Mouse (Mus musculus): Measurements from ENCODE around the gene Agk. TPM values are rescaled to one million over a fixed set of nuclear protein-coding genes. Genes with fewer than 3 reads are reported as not detected.
A peak's percentile ranks its signal among the peaks of the same experiment; 100 is the strongest.

The Agk gene
- 47.3 and 56.0 TPM in 2 replicates for polyA plus RNA-seq (2014; fragmentation: Nextera tagmentation; extraction: Ambion mirVana)

DNA sequence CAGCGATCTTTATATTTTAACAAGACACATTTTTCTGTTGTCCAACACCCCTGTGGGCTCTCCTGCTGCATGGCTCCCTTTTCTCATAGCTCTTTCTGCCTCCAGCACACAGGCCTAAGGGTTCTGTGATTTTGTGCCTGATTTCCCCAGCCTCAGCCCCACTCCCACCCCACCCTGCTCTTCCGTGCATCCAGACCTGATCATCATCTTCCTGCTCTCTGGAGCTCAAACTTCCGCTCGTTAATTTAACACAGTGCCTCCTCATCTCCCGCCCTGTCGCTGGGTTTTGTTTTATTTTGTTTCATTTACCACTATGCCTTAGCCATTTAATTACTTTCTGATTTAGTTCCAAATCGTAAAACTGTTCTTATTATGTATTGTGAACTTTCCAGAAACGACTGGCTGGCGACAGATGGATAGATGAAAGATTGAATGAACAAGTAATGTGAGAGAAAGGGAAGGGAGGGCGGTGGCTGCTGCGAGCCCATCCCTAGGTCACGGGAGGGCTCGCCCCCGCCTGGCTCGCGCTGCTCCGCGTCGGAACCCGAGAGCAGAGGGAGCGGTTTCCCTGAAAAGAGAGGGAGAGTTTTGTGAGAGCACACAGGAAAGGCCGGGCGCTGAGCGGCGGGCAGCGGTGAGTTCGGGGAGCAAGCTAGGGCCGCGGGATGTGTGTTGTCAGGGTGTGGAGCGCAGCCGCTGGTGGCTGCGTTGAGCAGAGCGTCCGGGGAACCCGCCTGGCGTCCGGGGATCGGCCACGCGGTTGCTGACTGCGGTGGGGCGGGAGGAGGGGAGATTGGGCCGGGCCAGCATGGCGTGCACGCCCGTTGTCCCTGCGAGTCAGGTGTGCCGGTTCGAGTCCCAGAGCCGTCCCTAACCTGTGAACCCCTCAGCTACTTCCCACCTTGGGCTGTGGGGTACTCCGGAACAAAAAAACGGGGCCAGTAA is at the start of gene Agk:
TSS of gene Agk (plus strand) at position 276 of the 945 bp plus-strand sequence.
- no peaks in the 10 kb centered on the region for H3K9me3 ChIP-seq (ENCODE audit: control insufficient read depth, low read length)
- WGBS: 2% methylated on average over 50 of the region's 52 CpGs
- no peaks in the 10 kb centered on the region for H3K4me1 ChIP-seq (ENCODE audit: control insufficient read depth, insufficient read depth, low read length)
- peaks cover 5% of the 10 kb centered on the region; the same call in 1 of the 2 replicates for H3K36me3 ChIP-seq (ENCODE audit: control insufficient read depth, insufficient read depth, low read length)
- peak; percentile 97 for ATAC-seq (ENCODE audit: low FRiP score, low TSS enrichment)
- no peaks in the 10 kb centered on the region for H3K27me3 ChIP-seq (ENCODE audit: control insufficient read depth, insufficient read depth, low read length)
- peak within 1 kb of the TSS; percentile 75 for H3K27ac ChIP-seq (ENCODE audit: low read depth, low read length)
- peak within 1 kb of the TSS; percentile 53 for H3K4me2 ChIP-seq (replicated peaks; ENCODE audit: low read depth, low read length)
- H3K9ac ChIP-seq (ENCODE audit: low read depth, low read length): peak within 1 kb of the TSS; percentile 79
- H3K4me3 ChIP-seq (ENCODE audit: low read length): peak within 1 kb of the TSS; percentile 66

DNA sequence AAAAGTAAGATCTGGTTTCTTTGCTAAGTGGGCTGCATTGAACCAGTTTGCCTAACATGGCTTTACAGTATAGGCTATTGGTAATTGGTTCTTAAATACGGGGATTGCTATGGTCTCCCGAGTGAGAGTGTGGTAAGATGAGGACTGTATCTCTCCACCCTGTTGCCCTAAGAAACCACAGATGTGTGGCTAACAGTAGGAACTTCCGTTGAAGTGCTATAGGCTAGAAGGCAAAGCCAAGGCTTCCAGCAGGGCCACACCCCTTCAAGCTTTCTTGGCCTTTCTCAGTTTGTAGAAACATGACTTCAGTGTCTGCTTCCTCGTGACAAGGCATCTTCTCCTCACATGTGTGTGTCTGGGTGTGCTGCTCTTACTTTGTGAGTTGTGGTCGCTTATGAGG is 24.3 kb upstream of the Agk start:
- Histone ChIP-seq H3K4me1 (ENCODE audit: control insufficient read depth, insufficient read depth, low read length) (no peaks in the 10 kb centered on the region), H3K27me3 (ENCODE audit: control insufficient read depth, insufficient read depth, low read length) (no peaks in the 10 kb centered on the region), H3K36me3 (ENCODE audit: control insufficient read depth, insufficient read depth, low read length) (no peaks in the 10 kb centered on the region), H3K4me3 (ENCODE audit: low read length) (no peak overlapping the region), H3K27ac (ENCODE audit: low read depth, low read length) (no peak overlapping the region), H3K9me3 (ENCODE audit: control insufficient read depth, low read length) (no peaks in the 10 kb centered on the region), H3K9ac (ENCODE audit: low read depth, low read length) (no peak overlapping the region), H3K4me2 (replicated peaks; ENCODE audit: low read depth, low read length) (no peak overlapping the region)
- ATAC-seq (ENCODE audit: low FRiP score, low TSS enrichment): no peak
- WGBS: 78% methylated on average over 5 of the region's 5 CpGs

DNA sequence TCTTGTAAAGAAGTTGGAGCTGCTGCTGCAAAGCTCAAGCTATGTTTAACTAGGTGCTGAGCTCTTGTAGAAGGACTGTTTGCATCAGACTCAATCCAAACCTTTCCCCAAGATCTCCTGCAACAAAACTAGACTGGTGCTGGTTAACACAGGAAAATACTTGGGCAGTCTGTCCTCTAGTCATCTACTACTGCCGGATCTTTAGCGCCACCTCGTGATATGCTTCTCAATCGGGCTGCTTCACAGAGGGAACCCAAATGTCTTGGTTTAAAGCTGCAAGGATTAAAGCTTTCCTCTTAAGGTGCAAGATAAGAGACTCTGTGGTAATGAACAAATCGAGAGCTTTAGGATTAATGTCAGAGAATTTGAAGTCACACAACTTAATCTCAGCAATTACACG is 21.6 kb upstream of the Agk start:
- Histone ChIP-seq H3K27ac (ENCODE audit: low read depth, low read length) (no peak overlapping the region), H3K4me3 (ENCODE audit: low read length) (no peak overlapping the region), H3K9ac (ENCODE audit: low read depth, low read length) (no peak overlapping the region), H3K9me3 (ENCODE audit: control insufficient read depth, low read length) (no peaks in the 10 kb centered on the region), H3K4me2 (replicated peaks; ENCODE audit: low read depth, low read length) (no peak overlapping the region), H3K36me3 (ENCODE audit: control insufficient read depth, insufficient read depth, low read length) (no peaks in the 10 kb centered on the region), H3K4me1 (ENCODE audit: control insufficient read depth, insufficient read depth, low read length) (no peaks in the 10 kb centered on the region), H3K27me3 (ENCODE audit: control insufficient read depth, insufficient read depth, low read length) (no peaks in the 10 kb centered on the region)
- ATAC-seq (ENCODE audit: low FRiP score, low TSS enrichment): no peak
- WGBS: 19% methylated on average over 6 of the region's 6 CpGs

DNA sequence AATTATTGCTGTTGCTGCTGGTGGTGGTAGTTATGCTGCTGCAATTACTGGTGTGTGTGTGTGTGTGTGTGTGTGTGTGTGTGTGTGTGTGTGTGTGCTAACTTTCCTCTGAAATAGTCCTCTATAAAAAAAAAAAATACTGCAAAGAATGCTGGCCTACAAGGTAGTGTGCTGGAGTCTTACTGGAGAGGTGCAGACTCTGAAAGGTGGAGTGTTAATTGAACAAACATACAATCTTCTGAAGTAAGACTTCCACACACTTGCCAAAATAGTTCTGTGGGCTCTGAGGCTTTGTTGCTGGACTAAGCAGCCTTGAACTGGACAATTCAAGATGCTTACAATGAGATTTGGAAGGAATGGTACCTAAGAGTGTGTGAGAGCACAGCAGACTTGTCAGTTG is 20.0 kb upstream of the Agk start:
- no peak overlapping the region for H3K4me2 ChIP-seq (replicated peaks; ENCODE audit: low read depth, low read length)
- no peaks in the 10 kb centered on the region for H3K36me3 ChIP-seq (ENCODE audit: control insufficient read depth, insufficient read depth, low read length)
- no peak overlapping the region for H3K9ac ChIP-seq (ENCODE audit: low read depth, low read length)
- no peaks in the 10 kb centered on the region for H3K4me1 ChIP-seq (ENCODE audit: control insufficient read depth, insufficient read depth, low read length)
- no peaks in the 10 kb centered on the region for H3K27me3 ChIP-seq (ENCODE audit: control insufficient read depth, insufficient read depth, low read length)
- no peak for ATAC-seq (ENCODE audit: low FRiP score, low TSS enrichment)
- no peak overlapping the region for H3K27ac ChIP-seq (ENCODE audit: low read depth, low read length)
- H3K9me3 ChIP-seq (ENCODE audit: control insufficient read depth, low read length): no peaks in the 10 kb centered on the region
- no peak overlapping the region for H3K4me3 ChIP-seq (ENCODE audit: low read length)

DNA sequence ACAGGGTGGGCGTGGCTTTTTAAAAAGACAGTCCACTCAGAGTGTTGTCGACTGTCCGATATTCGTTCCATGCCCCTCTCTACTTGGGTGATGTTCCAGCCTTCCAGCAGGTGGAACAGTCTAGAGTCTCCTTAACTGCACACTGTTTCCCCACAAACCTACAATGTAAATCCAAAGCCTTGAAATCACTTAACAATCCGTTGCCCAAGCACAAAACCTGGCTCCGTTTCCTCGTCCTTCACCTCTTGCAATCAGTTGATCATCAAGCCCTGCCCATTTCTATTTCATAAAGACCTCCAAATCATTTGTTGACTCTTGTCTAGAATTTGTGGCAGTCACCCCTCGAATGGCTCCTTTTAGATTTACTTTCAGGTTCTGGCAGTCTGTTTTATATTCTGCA is 1.4 kb downstream of the Agk start:
- WGBS: 91% methylated on average over 8 of the region's 8 CpGs
- ATAC-seq (ENCODE audit: low FRiP score, low TSS enrichment): no peak

DNA sequence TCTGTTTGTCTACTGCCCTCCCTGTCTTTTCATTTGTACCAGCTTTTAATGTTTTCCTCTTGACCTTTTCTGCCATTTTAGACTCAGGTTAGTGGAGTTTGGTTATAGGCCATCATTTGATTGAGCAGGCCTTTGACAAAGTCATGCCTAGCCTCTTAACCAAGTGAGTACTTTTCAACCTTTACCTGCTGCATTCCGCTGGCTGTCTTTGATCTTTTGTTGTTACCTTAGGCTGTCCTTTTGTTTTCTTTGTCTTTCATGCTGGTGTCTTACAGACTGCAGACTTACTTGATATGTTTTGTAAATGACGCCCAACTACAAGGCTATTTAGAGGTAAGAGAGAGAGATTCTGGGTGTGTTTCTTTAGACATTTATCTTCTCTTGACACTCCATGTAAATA is 8.5 kb downstream of the Agk start:
- Histone ChIP-seq H3K9ac (ENCODE audit: low read depth, low read length) (no peak overlapping the region), H3K36me3 (ENCODE audit: control insufficient read depth, insufficient read depth, low read length) (peaks cover 31% of the 10 kb centered on the region; the same call in 1 of the 2 replicates), H3K9me3 (ENCODE audit: control insufficient read depth, low read length) (no peaks in the 10 kb centered on the region), H3K4me2 (replicated peaks; ENCODE audit: low read depth, low read length) (no peak overlapping the region), H3K4me3 (ENCODE audit: low read length) (no peak overlapping the region), H3K27me3 (ENCODE audit: control insufficient read depth, insufficient read depth, low read length) (no peaks in the 10 kb centered on the region), H3K4me1 (ENCODE audit: control insufficient read depth, insufficient read depth, low read length) (no peaks in the 10 kb centered on the region), H3K27ac (ENCODE audit: low read depth, low read length) (no peak overlapping the region)
- no peak for ATAC-seq (ENCODE audit: low FRiP score, low TSS enrichment)
- WGBS: 44% methylated on average over 2 of the region's 2 CpGs

More for the DNA sequence above, 1.4 kb downstream of the Agk start:
- Histone ChIP-seq H3K4me1 (ENCODE audit: control insufficient read depth, insufficient read depth, low read length) (no peaks in the 10 kb centered on the region), H3K36me3 (ENCODE audit: control insufficient read depth, insufficient read depth, low read length) (peaks cover 5% of the 10 kb centered on the region; the same call in 1 of the 2 replicates), H3K4me2 (replicated peaks; ENCODE audit: low read depth, low read length) (peak overlapping the region; percentile 53; the same call in 1 of the 2 replicates), H3K9ac (ENCODE audit: low read depth, low read length) (no peak overlapping the region; the same call in 1 of the 2 replicates), H3K9me3 (ENCODE audit: control insufficient read depth, low read length) (no peaks in the 10 kb centered on the region), H3K4me3 (ENCODE audit: low read length) (peak overlapping the region; percentile 66; the same call in 1 of the 2 replicates), H3K27ac (ENCODE audit: low read depth, low read length) (no peak overlapping the region), H3K27me3 (ENCODE audit: control insufficient read depth, insufficient read depth, low read length) (no peaks in the 10 kb centered on the region)

DNA sequence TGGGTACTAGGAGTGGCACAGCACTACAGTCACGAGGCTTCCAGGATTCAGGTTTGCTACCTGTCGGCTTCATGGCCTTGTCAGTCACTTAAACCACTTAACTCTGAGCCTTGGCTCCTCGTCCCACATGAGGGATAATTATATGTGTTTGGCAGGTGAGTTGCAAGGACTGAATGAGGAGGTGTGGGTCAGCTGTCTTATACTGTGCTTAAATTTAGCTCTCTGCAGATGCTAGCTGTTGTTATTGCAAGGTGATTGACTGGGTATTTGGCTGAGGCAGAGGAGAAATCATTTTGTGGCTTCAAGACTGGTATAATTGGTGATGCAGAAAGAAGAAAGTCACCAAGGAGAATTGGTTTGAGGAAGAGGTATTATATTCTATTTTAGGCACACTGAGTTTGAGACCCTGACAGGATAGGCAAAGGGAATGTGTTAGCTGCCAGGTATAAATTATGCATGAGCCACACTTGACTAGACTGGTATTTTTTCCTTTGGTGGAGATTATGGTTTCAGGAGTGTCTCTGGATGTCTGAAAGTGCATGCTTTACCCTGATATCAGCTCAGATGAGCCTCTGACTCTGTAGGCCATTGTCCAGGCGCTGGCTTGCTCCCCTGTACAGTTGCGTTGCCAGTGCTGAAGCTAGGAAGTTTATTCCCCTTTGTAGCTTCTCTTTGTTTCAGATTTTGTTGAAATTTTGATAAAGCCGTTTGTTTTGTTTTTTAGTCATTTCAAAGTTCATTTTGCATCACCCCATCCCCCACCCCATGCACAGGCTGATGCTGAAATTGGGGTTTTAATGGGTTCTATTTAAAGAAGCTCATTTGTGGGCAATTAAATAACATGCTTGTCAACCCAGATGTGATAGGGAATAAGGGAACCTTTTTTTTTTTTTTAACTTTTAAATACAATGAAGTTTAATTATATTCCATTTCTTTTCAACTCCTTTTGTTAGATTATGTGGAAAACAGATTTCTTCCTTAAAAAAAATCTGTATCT is 12.1 kb downstream of the Agk start:
- Histone ChIP-seq H3K4me1 (ENCODE audit: control insufficient read depth, insufficient read depth, low read length) (no peaks in the 10 kb centered on the region), H3K36me3 (ENCODE audit: control insufficient read depth, insufficient read depth, low read length) (peaks cover 20% of the 10 kb centered on the region; the same call in 1 of the 2 replicates), H3K9me3 (ENCODE audit: control insufficient read depth, low read length) (no peaks in the 10 kb centered on the region), H3K4me2 (replicated peaks; ENCODE audit: low read depth, low read length) (no peak overlapping the region), H3K27ac (ENCODE audit: low read depth, low read length) (no peak overlapping the region), H3K27me3 (ENCODE audit: control insufficient read depth, insufficient read depth, low read length) (no peaks in the 10 kb centered on the region), H3K9ac (ENCODE audit: low read depth, low read length) (no peak overlapping the region), H3K4me3 (ENCODE audit: low read length) (no peak overlapping the region)
- ATAC-seq (ENCODE audit: low FRiP score, low TSS enrichment): no peak
- WGBS: 93% methylated on average over 6 of the region's 6 CpGs

DNA sequence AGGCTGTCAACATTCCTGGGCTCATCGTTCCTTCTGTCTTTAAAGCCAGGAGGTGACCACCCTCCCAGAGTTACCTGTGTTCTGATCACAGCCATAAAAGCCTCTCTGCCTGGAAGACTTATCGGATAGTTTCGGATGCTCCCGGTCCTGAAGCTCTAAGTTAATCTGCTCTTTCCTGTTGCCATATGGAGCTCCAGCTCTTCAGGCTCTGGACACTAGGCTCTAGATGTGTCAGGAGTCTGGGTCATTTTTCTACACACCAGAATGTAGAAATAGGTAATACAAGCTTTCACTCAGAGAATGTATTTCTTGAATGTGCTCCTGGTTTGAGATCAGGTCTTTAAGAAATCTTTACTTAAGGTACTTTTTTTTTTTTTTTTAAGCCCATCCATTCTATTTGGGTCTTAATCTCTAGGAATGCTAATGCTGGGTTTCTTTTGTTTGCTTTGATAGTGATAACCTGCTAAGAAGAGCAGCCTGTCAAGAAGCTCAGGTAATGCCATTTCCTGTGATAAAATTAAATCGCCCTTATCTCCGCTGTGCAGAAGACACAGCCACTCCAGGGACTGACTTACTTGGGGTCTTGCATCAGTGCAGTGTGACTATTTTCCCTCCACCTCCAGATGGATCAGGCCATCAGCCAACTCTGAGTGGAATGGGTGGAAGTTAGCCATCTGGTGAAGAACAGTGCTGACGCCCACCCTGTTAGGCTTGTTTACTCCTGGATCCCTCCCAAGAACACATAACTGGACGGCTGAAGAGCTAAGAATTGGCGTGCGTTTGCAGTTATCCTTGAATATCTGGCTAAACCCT is 22.2 kb downstream of the Agk start:
- Histone ChIP-seq H3K4me1 (ENCODE audit: control insufficient read depth, insufficient read depth, low read length) (no peaks in the 10 kb centered on the region), H3K9me3 (ENCODE audit: control insufficient read depth, low read length) (no peaks in the 10 kb centered on the region), H3K4me2 (replicated peaks; ENCODE audit: low read depth, low read length) (no peak overlapping the region), H3K4me3 (ENCODE audit: low read length) (no peak overlapping the region), H3K27ac (ENCODE audit: low read depth, low read length) (no peak overlapping the region), H3K9ac (ENCODE audit: low read depth, low read length) (no peak overlapping the region), H3K36me3 (ENCODE audit: control insufficient read depth, insufficient read depth, low read length) (peaks cover 8% of the 10 kb centered on the region; the same call in 1 of the 2 replicates), H3K27me3 (ENCODE audit: control insufficient read depth, insufficient read depth, low read length) (no peaks in the 10 kb centered on the region)
- ATAC-seq (ENCODE audit: low FRiP score, low TSS enrichment): peak; percentile 43; the same call in 1 of the 2 replicates
- 77% methylated on average over 10 of the region's 10 CpGs for WGBS

Measured in kidney, embryonic 14.5 days (tissue).